Mouse (Mus musculus): ENCODE measurements around the gene Hes7. TPM values are rescaled to one million over a fixed set of nuclear protein-coding genes. Genes with fewer than 3 reads are reported as not detected.
A peak's percentile ranks its signal among the peaks of the same experiment; 100 is the strongest.

Hes7 gene
- polyA plus RNA-seq, 1 experiment from 2014 or later: 0.29 TPM

DNA sequence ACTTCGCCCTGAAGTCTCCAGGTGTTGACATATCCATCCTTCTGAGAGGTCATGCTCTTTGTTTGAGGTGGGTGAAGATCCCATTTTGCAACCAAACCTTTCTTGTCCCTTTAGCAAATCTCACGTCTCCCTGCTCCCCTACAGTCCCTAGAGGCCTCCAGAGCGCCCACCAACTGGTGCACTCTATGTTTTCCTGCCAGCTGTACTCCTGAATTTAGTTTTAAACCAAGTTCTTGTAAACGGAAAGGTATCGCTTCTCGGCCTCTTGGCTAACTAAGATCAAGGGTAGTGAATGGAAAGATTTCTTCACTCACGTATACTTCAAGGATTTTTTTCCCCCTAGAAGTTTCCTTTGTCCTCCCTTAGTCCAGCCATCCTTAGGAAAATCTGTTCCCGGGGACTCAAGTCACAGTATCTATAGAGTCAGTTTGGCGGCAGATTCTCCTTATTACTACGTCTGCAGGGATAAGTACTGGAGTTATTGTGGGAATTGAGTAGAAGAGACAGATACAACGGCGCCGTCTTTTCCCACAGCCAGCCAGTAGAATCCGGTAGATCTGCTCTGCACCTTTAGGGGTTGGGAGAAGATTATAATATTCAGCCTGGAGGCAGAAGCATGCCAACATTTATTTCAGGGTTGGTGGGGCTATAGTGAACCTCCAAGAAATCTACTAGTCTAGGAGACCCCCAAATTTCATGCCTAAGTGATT is 603 bp upstream of the Hes7 start:
- Histone ChIP-seq H3K27me3 (ENCODE audit: control insufficient read depth, insufficient read depth, low read length) (no peaks in the 10 kb centered on the region), H3K4me1 (replicated peaks; ENCODE audit: control insufficient read depth, insufficient read depth) (peaks cover 2% of the 10 kb centered on the region; the same call in 1 of the 2 replicates), H3K9me3 (ENCODE audit: control insufficient read depth, low read length) (no peaks in the 10 kb centered on the region), H3K9ac (ENCODE audit: low read length) (0 out of 2 replicates have a peak overlapping the region, but pooled peaks have one; percentile 9), H3K27ac (replicated peaks) (no peak overlapping the region), H3K4me2 (replicated peaks; ENCODE audit: low read depth) (peak overlapping the region; percentile 83), H3K4me3 (ENCODE audit: low read depth, low read length) (no peak overlapping the region), H3K36me3 (ENCODE audit: control insufficient read depth, insufficient read depth, low read length) (no peaks in the 10 kb centered on the region)
- 64% methylated on average over 14 of the region's 14 CpGs for WGBS
- TF ChIP-seq EP300 (optimal IDR thresholded peaks at IDR 0.05) (no peak), CTCF (IDR thresholded peaks at IDR 0.05; ENCODE audit: low read depth) (no peak)
- no peak for ATAC-seq (ENCODE audit: low FRiP score, low TSS enrichment)
- DNase-seq (ENCODE audit: low spot score): no peak

DNA sequence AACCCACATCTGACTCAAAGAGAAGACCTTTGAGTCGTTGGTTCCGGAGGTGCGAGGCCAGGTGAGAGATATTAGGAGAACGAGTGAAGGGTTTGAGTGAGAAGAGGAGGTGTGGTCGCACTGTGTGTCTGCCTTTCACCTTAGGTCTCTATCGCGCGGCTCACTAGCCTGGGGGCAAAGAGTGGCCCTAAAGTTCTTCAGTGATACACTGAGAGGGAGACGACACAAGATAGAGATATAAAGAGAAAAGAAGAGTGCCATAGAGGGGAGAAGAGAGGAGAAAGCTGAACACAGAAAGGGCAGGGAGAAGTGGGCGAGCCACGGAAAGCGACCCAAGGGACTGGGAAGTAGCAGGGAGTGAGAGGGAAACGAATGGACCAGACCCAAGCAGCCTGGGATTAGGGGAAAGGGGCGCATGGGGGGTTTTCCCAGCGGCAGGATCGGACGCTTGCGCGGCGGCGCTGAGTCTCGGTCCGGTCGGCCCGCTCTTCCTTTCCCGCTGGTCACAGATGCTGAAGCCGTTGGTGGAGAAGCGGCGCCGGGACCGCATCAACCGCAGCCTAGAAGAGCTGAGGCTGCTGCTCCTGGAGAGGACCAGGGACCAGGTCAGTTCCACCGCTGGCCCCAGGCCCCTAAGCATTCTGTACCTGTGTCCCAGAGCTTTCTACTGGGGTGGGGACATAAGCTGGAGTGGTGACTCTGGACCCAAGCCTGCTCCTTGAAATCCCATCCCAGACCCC is 967 bp downstream of the Hes7 start:
- peak overlapping the region; percentile 88 for H3K27ac ChIP-seq (replicated peaks)
- peak overlapping the region; percentile 83 for H3K4me2 ChIP-seq (replicated peaks; ENCODE audit: low read depth)
- TF ChIP-seq EP300 (optimal IDR thresholded peaks at IDR 0.05): no peak
- TF ChIP-seq CTCF (IDR thresholded peaks at IDR 0.05; ENCODE audit: low read depth): no peak
- H3K9me3 ChIP-seq (ENCODE audit: control insufficient read depth, low read length): no peaks in the 10 kb centered on the region
- DNase-seq (ENCODE audit: low spot score) (peak; percentile 48), ATAC-seq (ENCODE audit: low FRiP score, low TSS enrichment) (no peak)
- 2% methylated on average over 30 of the region's 33 CpGs for WGBS
- peak overlapping the region; percentile 77 for H3K9ac ChIP-seq (ENCODE audit: low read length)
- H3K4me3 ChIP-seq (ENCODE audit: low read depth, low read length): peak overlapping the region; percentile 68
- H3K27me3 ChIP-seq (ENCODE audit: control insufficient read depth, insufficient read depth, low read length): no peaks in the 10 kb centered on the region
- no peaks in the 10 kb centered on the region for H3K36me3 ChIP-seq (ENCODE audit: control insufficient read depth, insufficient read depth, low read length)
- H3K4me1 ChIP-seq (replicated peaks; ENCODE audit: control insufficient read depth, insufficient read depth): peaks cover 2% of the 10 kb centered on the region; the same call in 1 of the 2 replicates

DNA sequence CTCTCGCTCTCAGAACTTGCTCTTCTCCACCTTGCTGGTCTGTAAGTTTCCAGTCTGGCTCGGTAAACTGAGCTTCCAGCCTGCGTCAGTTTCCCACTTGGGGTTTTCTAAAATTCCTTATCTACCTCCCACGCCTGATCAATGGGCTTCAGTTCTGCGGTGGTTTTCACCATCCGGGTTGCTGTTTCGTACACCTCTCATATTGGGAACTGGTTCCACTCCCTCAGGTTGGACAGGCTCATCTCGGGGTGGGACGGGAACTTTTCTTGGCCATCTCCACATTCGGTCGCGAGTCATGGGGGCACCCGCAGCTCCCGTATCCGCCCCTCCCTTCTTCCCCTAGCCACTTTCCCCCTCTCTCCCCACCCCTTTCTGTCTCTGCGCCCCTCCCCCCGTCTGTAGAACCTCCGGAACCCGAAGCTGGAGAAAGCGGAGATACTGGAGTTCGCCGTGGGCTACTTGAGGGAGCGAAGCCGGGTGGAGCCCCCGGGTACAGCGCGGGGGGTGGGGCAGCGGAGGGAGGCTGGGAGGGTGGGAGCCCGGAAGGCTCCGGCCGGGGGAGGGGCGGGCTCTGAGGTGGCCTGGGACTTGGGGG is 1.6 kb downstream of the Hes7 start:
- Histone ChIP-seq H3K27ac (replicated peaks) (peak overlapping the region; percentile 88), H3K4me2 (replicated peaks; ENCODE audit: low read depth) (peak overlapping the region; percentile 83), H3K9ac (ENCODE audit: low read length) (peak overlapping the region; percentile 77), H3K36me3 (ENCODE audit: control insufficient read depth, insufficient read depth, low read length) (no peaks in the 10 kb centered on the region), H3K4me3 (ENCODE audit: low read depth, low read length) (peak overlapping the region; percentile 68), H3K27me3 (ENCODE audit: control insufficient read depth, insufficient read depth, low read length) (no peaks in the 10 kb centered on the region), H3K4me1 (replicated peaks; ENCODE audit: control insufficient read depth, insufficient read depth) (peaks cover 2% of the 10 kb centered on the region; the same call in 1 of the 2 replicates), H3K9me3 (ENCODE audit: control insufficient read depth, low read length) (no peaks in the 10 kb centered on the region)
- DNase-seq (ENCODE audit: low spot score) (no peak), ATAC-seq (ENCODE audit: low FRiP score, low TSS enrichment) (no peak)
- TF ChIP-seq EP300 (optimal IDR thresholded peaks at IDR 0.05): no peak
- TF ChIP-seq CTCF (IDR thresholded peaks at IDR 0.05; ENCODE audit: low read depth): no peak
- 1% methylated on average over 24 of the region's 32 CpGs for WGBS

GRCm38 (mm10) chr11:69122336-69122951 is 2.2 kb downstream of the Hes7 start, which contains the start of gene 9130213A22Rik:
Gene 9130213A22Rik (minus strand): TSS chr11:69122589.
- peak within 1 kb of the TSS; percentile 89 for H3K27ac ChIP-seq (replicated peaks)
- H3K27me3 ChIP-seq (ENCODE audit: control insufficient read depth, insufficient read depth, low read length): no peaks in the 10 kb centered on the region
- H3K4me1 ChIP-seq (replicated peaks; ENCODE audit: control insufficient read depth, insufficient read depth): peaks cover 2% of the 10 kb centered on the region; the same call in 1 of the 2 replicates
- no peaks in the 10 kb centered on the region for H3K9me3 ChIP-seq (ENCODE audit: control insufficient read depth, low read length)
- peak; percentile 80 for TF ChIP-seq CTCF (IDR thresholded peaks at IDR 0.05; ENCODE audit: low read depth)
- no peak for TF ChIP-seq EP300 (optimal IDR thresholded peaks at IDR 0.05)
- 0% methylated on average over 63 of the region's 66 CpGs for whole genome bisulfite sequencing
- H3K4me2 ChIP-seq (replicated peaks; ENCODE audit: low read depth): peak within 1 kb of the TSS; percentile 83
- ATAC-seq (ENCODE audit: low FRiP score, low TSS enrichment) (peak; percentile 50), DNase-seq (ENCODE audit: low spot score) (peak; percentile 87)
- H3K36me3 ChIP-seq (ENCODE audit: control insufficient read depth, insufficient read depth, low read length): no peaks in the 10 kb centered on the region
- H3K4me3 ChIP-seq (ENCODE audit: low read depth, low read length): peak within 1 kb of the TSS; percentile 68
- H3K9ac ChIP-seq (ENCODE audit: low read length): peak within 1 kb of the TSS; percentile 77

DNA sequence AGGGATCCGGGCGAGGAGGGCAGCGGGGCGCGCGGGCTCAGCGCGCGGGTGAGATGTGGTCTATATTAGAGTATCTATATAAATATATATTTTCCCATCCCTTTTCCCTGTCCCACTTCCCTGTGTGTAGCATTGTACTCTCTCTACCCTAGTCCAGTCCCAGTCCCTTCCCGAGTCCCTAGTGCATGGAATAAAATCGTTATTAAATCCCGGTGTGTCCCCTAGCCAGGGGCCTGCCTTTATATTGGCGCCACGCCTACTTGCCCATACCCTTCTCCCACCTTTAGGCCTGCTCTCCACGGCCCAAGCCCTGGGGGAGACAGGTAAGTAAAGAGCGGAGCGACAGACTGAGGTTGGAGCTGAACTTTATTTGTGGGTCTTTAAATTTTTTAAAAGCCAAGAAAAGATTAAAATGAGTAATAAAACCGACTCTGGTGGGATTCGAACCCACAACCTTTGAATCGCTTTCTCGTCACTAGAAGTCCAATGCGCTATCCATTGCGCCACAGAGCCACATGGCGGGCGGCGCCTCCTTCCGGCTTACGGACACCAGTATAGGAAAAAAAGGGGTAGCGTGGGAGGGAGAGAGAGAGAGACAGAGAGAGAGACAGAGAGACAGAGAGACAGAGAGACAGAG is 3.0 kb downstream of the Hes7 start:
- H3K27me3 ChIP-seq (ENCODE audit: control insufficient read depth, insufficient read depth, low read length): no peaks in the 10 kb centered on the region
- peak overlapping the region; percentile 68 for H3K4me3 ChIP-seq (ENCODE audit: low read depth, low read length)
- no peaks in the 10 kb centered on the region for H3K9me3 ChIP-seq (ENCODE audit: control insufficient read depth, low read length)
- TF ChIP-seq CTCF (IDR thresholded peaks at IDR 0.05; ENCODE audit: low read depth) (peak; percentile 50), EP300 (optimal IDR thresholded peaks at IDR 0.05) (no peak)
- H3K4me1 ChIP-seq (replicated peaks; ENCODE audit: control insufficient read depth, insufficient read depth): peaks cover 2% of the 10 kb centered on the region; the same call in 1 of the 2 replicates
- ATAC-seq (ENCODE audit: low FRiP score, low TSS enrichment) (peak; percentile 0; the same call in 1 of the 2 replicates), DNase-seq (ENCODE audit: low spot score) (peak; percentile 89)
- peak overlapping the region; percentile 77 for H3K9ac ChIP-seq (ENCODE audit: low read length)
- WGBS: under 1% methylated on average over 29 of the region's 29 CpGs
- peak overlapping the region; percentile 83 for H3K4me2 ChIP-seq (replicated peaks; ENCODE audit: low read depth)
- no peaks in the 10 kb centered on the region for H3K36me3 ChIP-seq (ENCODE audit: control insufficient read depth, insufficient read depth, low read length)
- H3K27ac ChIP-seq (replicated peaks): peak overlapping the region; percentile 89

Data from stomach, postnatal 0 days (tissue).